Mouse (Mus musculus) heart, postnatal 0 days (tissue): ENCODE measurements around the gene Hopx. TPM values are rescaled to one million over a fixed set of nuclear protein-coding genes. Genes with fewer than 3 reads are reported as not detected.
A peak's percentile ranks its signal among the peaks of the same experiment; 100 is the strongest.

ENCODE experiments used
- ATAC-seq: fragments of 200-750 bp; cut with Nextera tagmentation; 2 replicates; pipeline ENCODE4 v1.8.0; 2017; ENCODE audit warnings: low read depth, moderate number of reproducible peaks, moderate library complexity; ENCODE audit not compliant: insufficient read depth
- DNase-seq: peaks from one replicate; pipeline ENCODE4 v3.0.0-alpha.2; 2016; ENCODE audit warnings: low spot score
- H3K27ac ChIP-seq: fragments of 300-500 bp; sonication (generic); 2 replicates; pipeline ENCODE4 v1.5.1; 2014; ENCODE audit warnings: low read depth, mild to moderate bottlenecking
- H3K27me3 ChIP-seq: fragments of 300-500 bp; sonication (generic); 2 replicates; pipeline ENCODE4 v1.6.1; 2014; ENCODE audit warnings: low read length, mixed read lengths; ENCODE audit not compliant: control insufficient read depth, insufficient read depth
- H3K36me3 ChIP-seq: fragments of 300-500 bp; sonication (generic); replicated peaks from 2 replicates; pipeline ENCODE4 v1.6.1; 2014; ENCODE audit warnings: low read length, mixed read lengths; ENCODE audit not compliant: control insufficient read depth, insufficient read depth
- H3K4me1 ChIP-seq: fragments of 300-500 bp; sonication (generic); 2 replicates; pipeline ENCODE4 v1.6.1; 2014; ENCODE audit warnings: antibody characterized with exemption; ENCODE audit not compliant: control insufficient read depth, insufficient read depth
- H3K4me2 ChIP-seq: fragments of 300-500 bp; sonication (generic); 2 replicates; pipeline ENCODE4 v1.6.1; 2014; ENCODE audit warnings: low read depth, mild to moderate bottlenecking, low read length, moderate library complexity
- H3K4me3 ChIP-seq: fragments of 300-500 bp; sonication (generic); 2 replicates; pipeline ENCODE4 v1.5.1; 2014; ENCODE audit warnings: low read depth, low read length
- H3K9ac ChIP-seq: fragments of 300-500 bp; sonication (generic); replicated peaks from 2 replicates; pipeline ENCODE4 v1.6.1; 2014; ENCODE audit warnings: low read depth, low read length, mixed read lengths
- H3K9me3 ChIP-seq: fragments of 300-500 bp; sonication (generic); replicated peaks from 2 replicates; pipeline ENCODE4 v1.6.1; 2016; ENCODE audit warnings: low read length; ENCODE audit not compliant: control insufficient read depth
- CTCF ChIP-seq: IDR thresholded peaks from 2 replicates; pipeline ENCODE4 v1.5.1; 2016; ENCODE audit warnings: antibody characterized with exemption, control low read depth, low read depth
- EP300 ChIP-seq: IDR thresholded peaks from 2 replicates; pipeline ENCODE4 v1.6.1; 2016; ENCODE audit warnings: antibody characterized with exemption, low read depth
- WGBS: fragments of 180-500 bp; shearing (Covaris S2); extraction: QIAGEN DNeasy Blood & Tissue Kit; methylation state at CpG from one replicate; pipeline ENCODE4 v1.1.7; 2014; 5-methylcytosine and 5-hydroxymethylcytosine counted together
- polyA plus RNA-seq: library from polyadenylated mRNA; unstranded; fragments of >200 nt; fragmentation: Nextera tagmentation; extraction: Ambion mirVana; gene quantifications from 2 replicates; pipeline ENCODE4 v1.2.1, GENCODE M21; 2015
- total RNA-seq: library from RNA; depleted of rRNA; stranded (reverse); fragments of >200 nt; gene quantifications from 2 replicates; pipeline ENCODE4 v1.2.3, GENCODE M21; 2014; ENCODE audit warnings: low replicate concordance

Hopx gene
- total and polyA plus RNA-seq, 2 experiments from 2014 or later: 41.0 to 558 TPM

- DNase-seq (no peak), ATAC-seq (no peak)
- no peaks in the 10 kb centered on the region for H3K9me3 ChIP-seq
- whole genome bisulfite sequencing: 75% methylated on average over 8 of the region's 8 CpGs
- TF ChIP-seq CTCF (no peak), EP300 (no peak)
- H3K36me3 ChIP-seq: peaks cover 41% of the 10 kb centered on the region
- no peak overlapping the region for H3K4me2 ChIP-seq
- H3K4me3 ChIP-seq: no peak overlapping the region
- no peak overlapping the region for H3K27ac ChIP-seq
- H3K4me1 ChIP-seq: peaks cover 25% of the 10 kb centered on the region
- H3K9ac ChIP-seq: no peak overlapping the region
- H3K27me3 ChIP-seq: no peaks in the 10 kb centered on the region
Measured at GRCm38 (mm10) chr5:77089901-77090300, 25.0 kb downstream of the Hopx start.

GRCm38 (mm10) chr5:77089294-77089693, 25.6 kb downstream of the Hopx start:
- no peak overlapping the region for H3K9ac ChIP-seq
- TF ChIP-seq CTCF (peak; percentile 78), EP300 (no peak)
- no peaks in the 10 kb centered on the region for H3K27me3 ChIP-seq
- ATAC-seq (no peak), DNase-seq (no peak)
- H3K4me1 ChIP-seq: peaks cover 25% of the 10 kb centered on the region
- no peaks in the 10 kb centered on the region for H3K9me3 ChIP-seq
- peaks cover 41% of the 10 kb centered on the region for H3K36me3 ChIP-seq
- no peak overlapping the region for H3K27ac ChIP-seq
- no peak overlapping the region for H3K4me2 ChIP-seq
- 50% methylated on average over 1 of the region's 1 CpGs for WGBS
- no peak overlapping the region for H3K4me3 ChIP-seq

- H3K36me3 ChIP-seq: peaks cover 39% of the 10 kb centered on the region
- TF ChIP-seq EP300 (no peak), CTCF (no peak)
- WGBS: 54% methylated on average over 3 of the region's 3 CpGs
Measured at GRCm38 (mm10) chr5:77087122-77087521, 27.8 kb downstream of the Hopx start.

GRCm38 (mm10) chr5:77086541-77086940, 28.4 kb downstream of the Hopx start:
- 88% methylated on average over 7 of the region's 7 CpGs for WGBS
- no peak for ATAC-seq

More at GRCm38 (mm10) chr5:77087122-77087521, 27.8 kb downstream of the Hopx start:
- no peak overlapping the region for H3K27ac ChIP-seq
- no peaks in the 10 kb centered on the region for H3K27me3 ChIP-seq
- no peak overlapping the region for H3K4me2 ChIP-seq
- peaks cover 16% of the 10 kb centered on the region for H3K4me1 ChIP-seq
- no peaks in the 10 kb centered on the region for H3K9me3 ChIP-seq
- no peak overlapping the region for H3K4me3 ChIP-seq
- no peak overlapping the region for H3K9ac ChIP-seq
- ATAC-seq (no peak), DNase-seq (no peak)

GRCm38 (mm10) chr5:77085753-77086450, 29.0 kb downstream of the Hopx start:
- WGBS: 82% methylated on average over 10 of the region's 10 CpGs
- H3K9me3 ChIP-seq: no peaks in the 10 kb centered on the region
- peaks cover 9% of the 10 kb centered on the region for H3K4me1 ChIP-seq
- H3K27me3 ChIP-seq: no peaks in the 10 kb centered on the region
- no peak overlapping the region for H3K4me2 ChIP-seq
- ATAC-seq (no peak), DNase-seq (no peak)
- no peak overlapping the region for H3K27ac ChIP-seq
- H3K4me3 ChIP-seq: no peak overlapping the region
- TF ChIP-seq EP300 (no peak), CTCF (no peak)
- peaks cover 35% of the 10 kb centered on the region for H3K36me3 ChIP-seq
- no peak overlapping the region for H3K9ac ChIP-seq

More at GRCm38 (mm10) chr5:77086541-77086940, 28.4 kb downstream of the Hopx start:
- no peaks in the 10 kb centered on the region for H3K27me3 ChIP-seq
- H3K4me1 ChIP-seq: peaks cover 13% of the 10 kb centered on the region
- no peaks in the 10 kb centered on the region for H3K9me3 ChIP-seq
- DNase-seq: no peak
- H3K36me3 ChIP-seq: peaks cover 35% of the 10 kb centered on the region
- TF ChIP-seq EP300: no peak
- no peak for TF ChIP-seq CTCF
- H3K4me3 ChIP-seq: no peak overlapping the region
- no peak overlapping the region for H3K27ac ChIP-seq
- H3K9ac ChIP-seq: no peak overlapping the region
- H3K4me2 ChIP-seq: no peak overlapping the region

- Histone ChIP-seq H3K9me3 (no peaks in the 10 kb centered on the region), H3K4me1 (no peaks in the 10 kb centered on the region), H3K4me3 (no peak overlapping the region), H3K27ac (no peak overlapping the region), H3K27me3 (no peaks in the 10 kb centered on the region), H3K36me3 (peaks cover 35% of the 10 kb centered on the region), H3K9ac (no peak overlapping the region), H3K4me2 (no peak overlapping the region)
- ATAC-seq: no peak
- no peak for DNase-seq
- 91% methylated on average over 4 of the region's 4 CpGs for WGBS
- TF ChIP-seq CTCF (no peak), EP300 (no peak)
Measured at GRCm38 (mm10) chr5:77084418-77084817, 30.5 kb downstream of the Hopx start.
